21 mouse cellular contexts compared by ENCODE assay signal in the genomic region with DNA sequence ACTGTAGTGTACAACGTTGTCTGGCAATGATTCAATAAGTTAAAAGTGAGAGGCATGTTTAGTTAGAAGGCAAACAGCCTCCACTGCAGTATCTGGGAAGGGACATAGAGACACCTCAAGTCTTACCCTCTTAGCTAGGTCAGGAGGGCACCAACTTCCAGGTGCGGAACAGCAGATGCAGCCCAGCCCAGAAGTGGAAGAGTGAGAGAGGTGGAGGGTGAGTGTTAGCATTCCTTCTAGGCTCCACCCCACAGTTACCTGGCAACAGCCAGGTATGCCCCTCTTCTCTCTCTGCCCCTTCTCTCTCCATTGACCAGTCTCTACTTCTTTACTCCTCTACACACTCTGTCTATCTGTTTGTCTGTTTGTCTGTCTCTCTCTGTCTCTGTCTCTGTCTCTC.
A peak's percentile ranks its signal among the peaks of the same experiment; 100 is the strongest.
DNase-seq lines count a peak whose midpoint lies in the region; ATAC-seq and TF ChIP-seq lines count a peak whose summit lies in the region.
"Had no signal": no experiment of that assay in that cellular context is flagged by ENCODE, and none has a peak within 500 bp of the region (broad histone marks: within the 10 kb centered on the region; RNA-seq: fewer than 3 reads in every experiment).

No protein-coding gene starts in this region.

- H3K9ac ChIP-seq in lung, embryonic 14.5 days = no peak overlapping the region
- no peak overlapping the region for H3K9ac ChIP-seq in lung, embryonic 16.5 days (ENCODE audit: low read length)
- H3K9ac ChIP-seq: embryonic facial prominence, embryonic 12.5 days; embryonic facial prominence, embryonic 15.5 days; forebrain, embryonic 12.5 days had no signal

- no peaks in the 10 kb centered on the region for H3K36me3 ChIP-seq in lung, embryonic 14.5 days (ENCODE audit: insufficient read depth)
- no peaks in the 10 kb centered on the region for H3K36me3 ChIP-seq in lung, embryonic 16.5 days (ENCODE audit: control insufficient read depth, insufficient read depth, low read length)
- H3K36me3 ChIP-seq: embryonic facial prominence, embryonic 12.5 days; embryonic facial prominence, embryonic 15.5 days; forebrain, embryonic 10.5 days; forebrain, embryonic 12.5 days had no signal

- no peaks in the 10 kb centered on the region for H3K27me3 ChIP-seq in lung, embryonic 14.5 days (ENCODE audit: insufficient read depth, low read length)
- no peaks in the 10 kb centered on the region for H3K27me3 ChIP-seq in lung, embryonic 16.5 days (ENCODE audit: control insufficient read depth, insufficient read depth, low read depth, low read length)
- H3K27me3 ChIP-seq: embryonic facial prominence, embryonic 12.5 days; embryonic facial prominence, embryonic 15.5 days; forebrain, embryonic 12.5 days had no signal

- H3K9me3 ChIP-seq in lung, embryonic 14.5 days (ENCODE audit: low read depth, low read length) = no peaks in the 10 kb centered on the region
- H3K9me3 ChIP-seq in lung, embryonic 16.5 days (ENCODE audit: control insufficient read depth, low read length) = no peaks in the 10 kb centered on the region
- H3K9me3 ChIP-seq: embryonic facial prominence, embryonic 12.5 days; embryonic facial prominence, embryonic 15.5 days; forebrain, embryonic 10.5 days; forebrain, embryonic 12.5 days had no signal

- peak; percentile 27 for DNase-seq in lung, embryonic 14.5 days
- no peak for DNase-seq in lung, adult 18-20 months
- DNase-seq in lung, postnatal 36 days = no peak
- DNase-seq: adrenal gland, adult 2 months; adrenal gland, postnatal 10 days; adrenal gland, postnatal 25 days; cerebellum, adult 11 months; cerebellum, adult 18-20 months; cerebellum, adult 8-10 months; cerebellum, adult 9-11 months; cerebellum, postnatal 14 days; cerebellum, postnatal 36 days; embryo, embryonic 11 days had no signal

- no peak overlapping the region for H3K4me2 ChIP-seq in lung, embryonic 14.5 days
- 0 out of 2 replicates have a peak overlapping the region, but pooled peaks have one; percentile 16 for H3K4me2 ChIP-seq in lung, embryonic 16.5 days (ENCODE audit: low read depth, low read length)
- H3K4me2 ChIP-seq: embryonic facial prominence, embryonic 12.5 days; embryonic facial prominence, embryonic 15.5 days; forebrain, embryonic 12.5 days had no signal

- H3K4me3 ChIP-seq in lung, embryonic 14.5 days (ENCODE audit: low read depth, low read length) = no peak overlapping the region
- H3K4me3 ChIP-seq in lung, embryonic 16.5 days (ENCODE audit: low read length) = no peak overlapping the region
- H3K4me3 ChIP-seq: embryonic facial prominence, embryonic 12.5 days; embryonic facial prominence, embryonic 15.5 days; erythroblast, embryonic 14.5 days; forebrain, embryonic 10.5 days; forebrain, embryonic 12.5 days had no signal

- peak; percentile 70; the same call in 1 of the 2 replicates for ATAC-seq in lung, embryonic 14.5 days (ENCODE audit: insufficient read depth)
- ATAC-seq in lung, embryonic 16.5 days (ENCODE audit: low read depth) = peak; percentile 88
- ATAC-seq: forebrain, embryonic 14.5 days; forebrain, embryonic 16.5 days had no signal

- TF ChIP-seq CTCF in lung, embryonic 14.5 days (IDR thresholded peaks at IDR 0.05; ENCODE audit: low read depth) = no peak

- 53% methylated on average over 2 of the region's 2 CpGs for WGBS in lung, embryonic 14.5 days
- 44% methylated on average over 2 of the region's 2 CpGs for WGBS in lung, embryonic 16.5 days

- H3K27ac ChIP-seq in lung, embryonic 14.5 days (ENCODE audit: low read depth) = no peak overlapping the region
- H3K27ac ChIP-seq in lung, embryonic 16.5 days (ENCODE audit: low read length) = peak overlapping the region; percentile 30; the same call in 1 of the 2 replicates
- H3K27ac ChIP-seq: embryonic facial prominence, embryonic 12.5 days; embryonic facial prominence, embryonic 15.5 days; forebrain, embryonic 10.5 days; forebrain, embryonic 12.5 days had no signal

- H3K4me1 ChIP-seq in lung, embryonic 14.5 days (ENCODE audit: insufficient read depth) = no peaks in the 10 kb centered on the region
- no peaks in the 10 kb centered on the region for H3K4me1 ChIP-seq in lung, embryonic 16.5 days (replicated peaks; ENCODE audit: control insufficient read depth, insufficient read depth, low read length)
- H3K4me1 ChIP-seq: embryonic facial prominence, embryonic 12.5 days had no signal
